Mouse (Mus musculus) skeletal muscle tissue, postnatal 0 days (tissue): ENCODE measurements around the gene Sde2. TPM values are rescaled to one million over a fixed set of nuclear protein-coding genes. Genes with fewer than 3 reads are reported as not detected.

Experiments used
- polyA plus RNA-seq: library from polyadenylated mRNA; unstranded; fragments of >200 nt; fragmentation: Nextera tagmentation; extraction: Ambion mirVana; gene quantifications from 2 replicates; pipeline ENCODE4 v1.2.1, GENCODE M21; 2015

The Sde2 gene
- 18.8 and 19.7 TPM in 2 replicates for polyA plus RNA-seq

DNA sequence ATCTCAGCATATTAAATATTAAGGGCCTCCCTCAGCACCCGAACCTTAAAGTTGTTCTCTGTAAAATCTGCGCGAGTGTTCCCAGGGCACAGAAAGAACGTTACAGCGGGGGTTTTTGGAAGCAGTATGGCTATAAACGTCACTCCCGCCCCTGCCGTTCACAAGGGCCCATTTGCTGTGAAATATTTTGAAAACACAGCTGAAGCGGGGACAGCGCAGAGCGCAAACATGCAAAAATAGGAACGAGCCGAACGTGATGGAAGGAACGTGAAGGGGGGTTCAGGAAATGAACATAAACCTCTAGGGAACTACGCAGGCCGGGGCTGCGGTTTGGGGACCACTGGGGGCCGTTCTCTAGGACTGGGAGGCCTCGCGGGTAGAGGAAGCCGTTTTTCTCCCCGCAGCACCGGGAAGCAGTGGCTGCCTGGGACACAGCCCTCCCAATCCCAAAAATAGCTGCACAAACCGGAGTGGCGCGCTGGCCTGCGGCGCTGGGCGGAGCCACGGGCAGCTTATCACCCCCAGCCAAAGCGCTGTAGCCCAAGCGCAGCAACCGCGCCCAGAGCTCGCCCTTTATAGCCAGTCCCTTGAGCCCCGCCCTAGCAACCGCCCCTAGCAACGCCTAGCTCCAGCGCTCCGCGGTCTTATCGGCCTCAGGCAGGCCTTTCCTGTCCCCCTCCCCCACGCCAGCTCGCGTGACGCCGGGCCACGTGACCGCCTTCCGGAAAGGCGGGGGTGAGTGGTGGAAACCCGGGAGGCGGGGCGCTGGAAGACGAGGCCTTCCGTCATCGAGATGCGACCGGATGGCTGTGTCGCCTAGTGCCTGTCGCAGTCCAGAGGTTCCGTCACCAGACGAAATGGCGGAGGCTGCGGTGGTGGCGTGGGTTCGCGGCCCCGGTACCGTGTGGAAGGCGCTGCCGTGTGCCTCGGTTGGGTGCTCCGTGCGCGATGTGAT lies at the start of gene Sde2:
Gene Sde2 (plus strand): TSS at position 812 of the 955 bp plus-strand sequence.

GRCm38 (mm10) chr1:180813885-180814740 lies 36.8 kb upstream of the Sde2 start, which contains the start of gene H3f3a:
Gene H3f3a (minus strand): TSS chr1:180813943.

GRCm38 (mm10) chr1:180892808-180893207 lies 41.9 kb downstream of the Sde2 start, which contains the start of gene Lefty2:
Gene Lefty2 (plus strand): TSS chr1:180893108.

GRCm38 (mm10) chr1:180904039-180904814 lies 53.3 kb downstream of the Sde2 start, which contains the start of gene Pycr2:
Gene Pycr2 (plus strand): TSS chr1:180904293.

Other genes with a start within 250 kb of the Sde2 start
- 5.4 and 5.9 TPM in 2 replicates for gene Lin9, start 210.0 kb upstream of the Sde2 start, polyA plus RNA-seq
- gene Mixl1, start 154.1 kb upstream of the Sde2 start, polyA plus RNA-seq = not detected in 2 replicates
- 14.0 and 14.7 TPM in 2 replicates for gene Acbd3, start 125.1 kb upstream of the Sde2 start, polyA plus RNA-seq
- gene H3f3a, start 37.2 kb upstream of the Sde2 start, polyA plus RNA-seq = 1,105 and 1,454 TPM in 2 replicates
- 0.07 TPM in 1 of 2 replicates, not detected in the other for gene Lefty2, start 42.0 kb downstream of the Sde2 start, polyA plus RNA-seq
- gene Pycr2, start 53.2 kb downstream of the Sde2 start, polyA plus RNA-seq = 41.2 and 45.0 TPM in 2 replicates
- gene Lefty1, start 83.9 kb downstream of the Sde2 start, polyA plus RNA-seq = 0.99 and 3.2 TPM in 2 replicates
- 7.4 and 8.6 TPM in 2 replicates for gene Tmem63a, start 91.2 kb downstream of the Sde2 start, polyA plus RNA-seq
- 22.2 and 24.2 TPM in 2 replicates for gene Ephx1, start 169.8 kb downstream of the Sde2 start, polyA plus RNA-seq
- gene 9130409I23Rik, start 200.1 kb downstream of the Sde2 start, polyA plus RNA-seq = not detected in 2 replicates